Mouse (Mus musculus): Measurements from ENCODE around the gene 1110059G10Rik. TPM values are rescaled to one million over a fixed set of nuclear protein-coding genes. Genes with fewer than 3 reads are reported as not detected.

Gene 1110059G10Rik
- polyA plus RNA-seq, 1 experiment, result 1.9 TPM

GRCm38 (mm10) chr9:122902717-122903535 lies 47.9 kb downstream of the 1110059G10Rik start:
- Histone ChIP-seq H3K4me1 (ENCODE audit: control insufficient read depth, insufficient read depth, low read length) (peaks cover 3% of the 10 kb centered on the region), H3K4me3 (ENCODE audit: control insufficient read depth, low read depth, low read length) (peak overlapping the region; percentile 81), H3K27me3 (ENCODE audit: control insufficient read depth, insufficient read depth, low read length) (no peaks in the 10 kb centered on the region), H3K36me3 (ENCODE audit: control insufficient read depth, insufficient read depth, low read length) (no peaks in the 10 kb centered on the region), H3K27ac (ENCODE audit: control insufficient read depth, insufficient read depth, low read depth, low read length) (no peak overlapping the region)
- TF ChIP-seq CTCF (IDR thresholded peaks at IDR 0.05; ENCODE audit: control insufficient read depth, insufficient read depth, insufficient replicate concordance, low read depth, low read length) (peak; percentile 16; the same call in 1 of the 2 replicates), POLR2A (IDR thresholded peaks at IDR 0.05; ENCODE audit: control insufficient read depth, low read depth, low read length) (peak; percentile 94)

- Histone ChIP-seq H3K4me3 (ENCODE audit: control insufficient read depth, low read depth, low read length) (no peak overlapping the region), H3K27me3 (ENCODE audit: control insufficient read depth, insufficient read depth, low read length) (no peaks in the 10 kb centered on the region), H3K36me3 (ENCODE audit: control insufficient read depth, insufficient read depth, low read length) (no peaks in the 10 kb centered on the region), H3K27ac (ENCODE audit: control insufficient read depth, insufficient read depth, low read depth, low read length) (no peak overlapping the region), H3K4me1 (ENCODE audit: control insufficient read depth, insufficient read depth, low read length) (peaks cover 3% of the 10 kb centered on the region)
- TF ChIP-seq POLR2A (IDR thresholded peaks at IDR 0.05; ENCODE audit: control insufficient read depth, low read depth, low read length) (no peak), CTCF (IDR thresholded peaks at IDR 0.05; ENCODE audit: control insufficient read depth, insufficient read depth, insufficient replicate concordance, low read depth, low read length) (no peak)
Observed at GRCm38 (mm10) chr9:122901047-122901446, 49.8 kb downstream of the 1110059G10Rik start.

Other genes starting within 250 kb of the 1110059G10Rik start
- 3.1 and 4.7 TPM in 2 replicates for gene Topaz1, start 203.7 kb downstream of the 1110059G10Rik start, polyA plus RNA-seq (2012; rRNA removed)
- 5.2 and 5.5 TPM in 2 replicates for gene Tcaim, start 145.5 kb downstream of the 1110059G10Rik start, polyA plus RNA-seq (2012; rRNA removed)
- 27.7 and 28.0 TPM in 2 replicates for gene Gm35549, start 107.0 kb downstream of the 1110059G10Rik start, polyA plus RNA-seq (2012; rRNA removed)
- gene Zfp445, start 85.0 kb downstream of the 1110059G10Rik start, polyA plus RNA-seq (2012; rRNA removed), result 34.2 and 39.0 TPM in 2 replicates
- 10.2 and 11.3 TPM in 2 replicates for gene Zkscan7, start 65.3 kb downstream of the 1110059G10Rik start, polyA plus RNA-seq (2012; rRNA removed)
- 17.3 and 19.9 TPM in 2 replicates for gene Zfp105, start 27.9 kb downstream of the 1110059G10Rik start, polyA plus RNA-seq (2012; rRNA removed)
- gene Kif15, start within 50 bp of the 1110059G10Rik start, polyA plus RNA-seq (2012; rRNA removed), result 12.9 and 13.7 TPM in 2 replicates
- gene Tmem42, start 70.3 kb upstream of the 1110059G10Rik start, polyA plus RNA-seq (2012; rRNA removed), result 7.3 and 8.0 TPM in 2 replicates
- gene Tgm4, start 83.7 kb upstream of the 1110059G10Rik start, polyA plus RNA-seq (2012; rRNA removed), result 0.16 and 0.28 TPM in 2 replicates
- 20.6 and 24.7 TPM in 2 replicates for gene Zdhhc3, start 162.2 kb upstream of the 1110059G10Rik start, polyA plus RNA-seq (2012; rRNA removed)
- 15.3 and 20.3 TPM in 2 replicates for gene Exosc7, start 162.2 kb upstream of the 1110059G10Rik start, polyA plus RNA-seq (2012; rRNA removed)
- gene Clec3b, start 199.9 kb upstream of the 1110059G10Rik start, polyA plus RNA-seq (2012; rRNA removed), result 7.8 and 14.0 TPM in 2 replicates